Mouse (Mus musculus): ENCODE results near the gene Kif20b.

DNA sequence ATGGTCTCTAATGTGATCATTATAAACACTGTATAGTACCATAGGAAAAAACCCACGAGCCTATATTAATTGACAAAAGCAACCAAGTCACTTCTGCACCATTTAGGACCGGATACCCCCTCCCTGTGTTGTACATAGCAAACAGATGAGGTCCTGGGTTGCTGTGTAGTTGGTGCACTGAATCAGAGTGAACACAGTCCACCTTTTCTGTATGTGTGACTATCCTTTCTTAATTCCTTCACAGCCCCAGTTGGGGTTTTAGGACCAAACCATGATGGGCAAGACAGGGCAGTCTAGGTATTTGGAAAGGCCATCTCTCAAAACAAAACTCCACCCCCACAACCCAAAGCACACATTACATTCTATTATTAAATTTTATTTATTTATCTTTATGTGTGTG, 20.4 kb upstream of the Kif20b start:
- TF ChIP-seq CTCF (IDR thresholded peaks at IDR 0.05; ENCODE audit: insufficient read depth, low read length), result no peak
- no peak for TF ChIP-seq POLR2A (IDR thresholded peaks at IDR 0.05; ENCODE audit: borderline replicate concordance, extremely low read depth, low read depth, low read length)
